Mouse (Mus musculus): Measurements from ENCODE around the gene Olfr31. TPM values are rescaled to one million over a fixed set of nuclear protein-coding genes. Genes with fewer than 3 reads are reported as not detected.

Gene Olfr31
- total and polyA plus RNA-seq, 3 experiments = 0.03 TPM; not detected in 2

- Histone ChIP-seq H3K36me3 (ENCODE audit: control insufficient read depth in 1 of 2, insufficient read depth in 2 of 2, low read length in 2 of 2) (no peaks in the 10 kb centered on the region), H3K9ac (ENCODE audit: control insufficient read depth, low read depth, low read length, poor library complexity, severe bottlenecking) (no peak overlapping the region), H3K27ac (ENCODE audit: control insufficient read depth, low read depth, low read length) (no peak overlapping the region), H3K9me3 (replicated peaks; ENCODE audit: insufficient read depth, low read length) (no peaks in the 10 kb centered on the region; the same call in 1 of the 2 replicates), H3K4me1 (ENCODE audit: control insufficient read depth in 1 of 2, insufficient read depth in 2 of 2, low read length in 2 of 2) (no peaks in the 10 kb centered on the region), H3K27me3 (ENCODE audit: control insufficient read depth in 1 of 2, insufficient read depth in 2 of 2, low read length in 2 of 2) (no peaks in the 10 kb centered on the region), H3K4me3 (ENCODE audit: control insufficient read depth in 1 of 2, insufficient read depth in 1 of 2, low read depth in 2 of 2, low read length in 2 of 2) (no peak overlapping the region), H3K79me2 (ENCODE audit: control insufficient read depth, insufficient read depth, low read length, poor library complexity) (no peaks in the 10 kb centered on the region)
- TF ChIP-seq JUND (IDR thresholded peaks at IDR 0.05; ENCODE audit: low read depth, low read length) (no peak), NELFE (IDR thresholded peaks at IDR 0.05; ENCODE audit: low read depth, low read length) (no peak), UBTF (IDR thresholded peaks at IDR 0.05; ENCODE audit: borderline replicate concordance, insufficient read depth, low read depth, low read length) (no peak), ZC3H11A (IDR thresholded peaks at IDR 0.05; ENCODE audit: low read depth, low read length) (no peak), ZKSCAN1 (IDR thresholded peaks at IDR 0.05; ENCODE audit: low read depth, low read length) (no peak), MAX (IDR thresholded peaks at IDR 0.05; ENCODE audit: low read length) (no peak), CHD2 (IDR thresholded peaks at IDR 0.05; ENCODE audit: low read length) (no peak), TAL1 (IDR thresholded peaks at IDR 0.05; ENCODE audit: low read length) (no peak), BHLHE40 (IDR thresholded peaks at IDR 0.05; ENCODE audit: borderline replicate concordance, low read depth, low read length) (no peak), CTCF (IDR thresholded peaks at IDR 0.05 in 2 of 3, conservative IDR thresholded peaks at IDR 0.05 in 1 of 3; ENCODE audit: control insufficient read depth in 1 of 3, insufficient read depth in 1 of 3, low read depth in 2 of 3, low read length in 3 of 3, poor library complexity in 1 of 3, severe bottlenecking in 1 of 3) (no peak), RAD21 (IDR thresholded peaks at IDR 0.05; ENCODE audit: low read depth, low read length) (no peak), ELF1 (IDR thresholded peaks at IDR 0.05; ENCODE audit: low read depth, low read length) (no peak), RCOR1 (IDR thresholded peaks at IDR 0.05; ENCODE audit: low read depth, low read length) (no peak), TCF12 (IDR thresholded peaks at IDR 0.05; ENCODE audit: low read depth, low read length) (no peak), SIN3A (IDR thresholded peaks at IDR 0.05; ENCODE audit: low read length) (no peak)
- DNase-seq (ENCODE audit: low read depth, low spot score) = peak; percentile 43
These were observed 25.4 kb downstream of the Olfr31 start for GRCm38 (mm10) chr14:14347836-14348621.

- Histone ChIP-seq H3K9ac (ENCODE audit: control insufficient read depth, low read depth, low read length, poor library complexity, severe bottlenecking) (no peak overlapping the region), H3K9me3 (replicated peaks; ENCODE audit: insufficient read depth, low read length) (no peaks in the 10 kb centered on the region; the same call in 1 of the 2 replicates), H3K4me1 (ENCODE audit: control insufficient read depth in 1 of 2, insufficient read depth in 2 of 2, low read length in 2 of 2) (no peaks in the 10 kb centered on the region), H3K27me3 (ENCODE audit: control insufficient read depth in 1 of 2, insufficient read depth in 2 of 2, low read length in 2 of 2) (no peaks in the 10 kb centered on the region), H3K4me3 (ENCODE audit: control insufficient read depth in 1 of 2, insufficient read depth in 1 of 2, low read depth in 2 of 2, low read length in 2 of 2) (no peak overlapping the region), H3K36me3 (ENCODE audit: control insufficient read depth in 1 of 2, insufficient read depth in 2 of 2, low read length in 2 of 2) (no peaks in the 10 kb centered on the region), H3K27ac (ENCODE audit: control insufficient read depth, low read depth, low read length) (no peak overlapping the region), H3K79me2 (ENCODE audit: control insufficient read depth, insufficient read depth, low read length, poor library complexity) (no peaks in the 10 kb centered on the region)
- no peak for DNase-seq (ENCODE audit: low read depth, low spot score)
- no peak for TF ChIP-seq SIN3A (IDR thresholded peaks at IDR 0.05; ENCODE audit: low read length)
- TF ChIP-seq POLR2AphosphoS2 (IDR thresholded peaks at IDR 0.05; ENCODE audit: low read length) = no peak
- no peak for TF ChIP-seq MYB (IDR thresholded peaks at IDR 0.05; ENCODE audit: low read depth, low read length)
- TF ChIP-seq MEF2A (IDR thresholded peaks at IDR 0.05; ENCODE audit: extremely low read depth, insufficient replicate concordance, low read depth, low read length, poor library complexity, severe bottlenecking) = no peak
- TF ChIP-seq POLR2A (IDR thresholded peaks at IDR 0.05; ENCODE audit: control insufficient read depth in 1 of 2, insufficient read depth in 1 of 2, low read depth in 1 of 2, low read length in 2 of 2, poor library complexity in 1 of 2) = no peak
- TF ChIP-seq TBP (IDR thresholded peaks at IDR 0.05; ENCODE audit: low read depth, low read length) = no peak
- no peak for TF ChIP-seq ZKSCAN1 (IDR thresholded peaks at IDR 0.05; ENCODE audit: low read depth, low read length)
- no peak for TF ChIP-seq EP300 (IDR thresholded peaks at IDR 0.05; ENCODE audit: low read depth in 1 of 2, low read length in 2 of 2)
- TF ChIP-seq ZC3H11A (IDR thresholded peaks at IDR 0.05; ENCODE audit: low read depth, low read length) = no peak
- TF ChIP-seq RCOR1 (IDR thresholded peaks at IDR 0.05; ENCODE audit: low read depth, low read length) = no peak
- no peak for TF ChIP-seq HCFC1 (IDR thresholded peaks at IDR 0.05; ENCODE audit: low read depth, low read length)
- TF ChIP-seq ELF1 (IDR thresholded peaks at IDR 0.05; ENCODE audit: low read depth, low read length) = no peak
- TF ChIP-seq ETS1 (IDR thresholded peaks at IDR 0.05; ENCODE audit: low read depth, low read length) = no peak
- TF ChIP-seq USF2 (IDR thresholded peaks at IDR 0.05; ENCODE audit: borderline replicate concordance in 1 of 2, insufficient read depth in 1 of 2, low read depth in 1 of 2, low read length in 2 of 2) = no peak
- TF ChIP-seq GABPA (IDR thresholded peaks at IDR 0.05; ENCODE audit: low read depth, low read length) = no peak
- TF ChIP-seq GATA1 (IDR thresholded peaks at IDR 0.05; ENCODE audit: low read depth, low read length) = no peak
These were observed 26.2 kb downstream of the Olfr31 start for GRCm38 (mm10) chr14:14348674-14349401.

All from MEL (cell line).